Mouse (Mus musculus): ENCODE data around the gene C8b. TPM values are rescaled to one million over a fixed set of nuclear protein-coding genes. Genes with fewer than 3 reads are reported as not detected.

Gene C8b
- total RNA-seq, 2 experiments from 2014 or later: 0.20 to 0.26 TPM

DNA sequence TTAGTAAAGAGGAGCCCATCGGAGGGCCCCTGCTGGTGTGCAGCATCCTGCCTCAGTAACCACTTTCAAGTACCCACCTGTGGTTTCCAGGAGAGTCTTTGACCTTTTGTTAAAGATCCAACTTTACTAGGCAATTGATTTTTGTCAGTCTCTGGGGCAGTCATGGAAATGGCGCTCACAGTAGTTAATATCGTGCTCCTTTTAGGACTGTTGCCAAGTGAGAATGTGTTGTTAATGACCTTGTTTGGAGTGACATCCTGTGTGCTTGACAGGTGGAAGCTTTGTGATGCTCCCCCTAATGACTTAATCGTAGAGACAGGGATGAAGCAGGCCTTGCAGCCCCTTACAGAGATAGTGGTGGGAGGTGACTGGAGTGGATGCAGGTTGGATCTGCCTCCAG, 4.2 kb downstream of the C8b start:
- TF ChIP-seq CTCF (IDR thresholded peaks at IDR 0.05): no peak
- intact Hi-C loops (cut with DNase I): no loop called here

DNA sequence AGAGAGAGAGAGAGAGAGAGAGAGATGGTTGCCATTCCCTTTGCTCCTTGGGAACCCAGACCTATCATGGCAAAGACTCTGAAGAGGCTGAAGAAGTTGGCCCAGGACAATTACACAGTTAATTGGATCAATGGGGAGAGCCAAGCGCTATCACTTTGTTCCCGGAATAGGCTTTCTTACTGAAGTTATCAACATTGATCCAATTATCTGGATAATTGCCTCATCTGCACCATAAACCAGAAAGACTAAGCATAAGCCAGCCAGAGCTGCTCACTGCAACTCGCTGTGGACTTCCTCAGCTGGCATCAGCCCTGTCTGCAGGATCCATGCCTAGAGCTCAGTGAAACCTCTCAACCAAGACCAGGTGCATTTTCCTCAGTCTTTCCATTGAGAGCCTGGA, 9.5 kb downstream of the C8b start:
- no peak overlapping the region for H3K4me3 ChIP-seq
- intact Hi-C loops (cut with DNase I): no loop called here
- no peak overlapping the region for H3K27ac ChIP-seq
- no peak for DNase-seq (ENCODE audit: extremely low spot score in 1 of 2, low spot score in 2 of 2)
- no peak for TF ChIP-seq CTCF (IDR thresholded peaks at IDR 0.05)

More for the DNA sequence above, 4.2 kb downstream of the C8b start:
- DNase-seq (ENCODE audit: extremely low spot score in 1 of 2, low spot score in 2 of 2): no peak
- H3K27ac ChIP-seq: no peak overlapping the region
- H3K4me3 ChIP-seq: no peak overlapping the region

DNA sequence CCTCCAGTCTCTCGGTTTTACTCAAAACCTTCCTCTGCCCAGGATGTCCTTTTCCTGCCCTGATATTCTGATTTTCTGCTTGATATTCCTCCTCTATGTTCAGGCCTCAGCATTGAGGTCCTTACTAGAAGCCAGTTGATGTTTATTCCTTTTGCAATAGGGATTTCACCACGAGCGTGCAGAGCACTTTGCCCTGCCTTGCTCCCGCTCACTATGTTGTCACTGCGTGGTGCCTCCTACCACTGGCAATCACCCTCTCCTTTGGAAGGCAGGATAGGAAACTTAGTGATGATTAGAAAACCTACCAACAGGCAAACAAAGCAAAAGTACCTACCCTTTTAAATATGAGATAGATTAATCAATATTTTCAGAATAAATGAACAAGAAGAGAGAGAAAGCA, 13.3 kb downstream of the C8b start:
- intact Hi-C loops (cut with DNase I): no loop called here
- Histone ChIP-seq H3K4me3 (no peak overlapping the region), H3K27ac (no peak overlapping the region)
- no peak for DNase-seq (ENCODE audit: extremely low spot score in 1 of 2, low spot score in 2 of 2)
- no peak for TF ChIP-seq CTCF (IDR thresholded peaks at IDR 0.05)

DNA sequence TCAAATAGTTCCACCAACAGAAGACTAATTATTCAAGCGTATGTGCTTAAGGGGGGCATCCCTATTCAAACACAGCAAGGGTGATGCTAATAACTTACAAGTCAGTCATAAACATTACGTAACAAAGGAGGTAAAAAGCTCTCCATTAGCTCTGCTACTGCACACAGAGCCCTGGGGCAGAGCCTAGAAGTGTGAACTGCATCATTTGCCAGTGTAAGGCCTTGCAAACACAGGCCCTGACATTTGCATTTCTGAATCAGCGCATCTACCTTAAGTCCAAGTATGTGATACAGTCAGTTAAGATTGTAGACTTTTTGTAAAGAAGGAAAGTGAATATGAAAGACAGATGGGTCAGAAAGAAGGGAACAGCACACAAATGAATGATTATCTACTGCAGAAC, 15.3 kb downstream of the C8b start:
- Histone ChIP-seq H3K4me3 (no peak overlapping the region), H3K27ac (no peak overlapping the region)
- DNase-seq (ENCODE audit: extremely low spot score in 1 of 2, low spot score in 2 of 2): no peak
- TF ChIP-seq CTCF (IDR thresholded peaks at IDR 0.05): no peak
- intact Hi-C loops (cut with DNase I): no loop called here

DNA sequence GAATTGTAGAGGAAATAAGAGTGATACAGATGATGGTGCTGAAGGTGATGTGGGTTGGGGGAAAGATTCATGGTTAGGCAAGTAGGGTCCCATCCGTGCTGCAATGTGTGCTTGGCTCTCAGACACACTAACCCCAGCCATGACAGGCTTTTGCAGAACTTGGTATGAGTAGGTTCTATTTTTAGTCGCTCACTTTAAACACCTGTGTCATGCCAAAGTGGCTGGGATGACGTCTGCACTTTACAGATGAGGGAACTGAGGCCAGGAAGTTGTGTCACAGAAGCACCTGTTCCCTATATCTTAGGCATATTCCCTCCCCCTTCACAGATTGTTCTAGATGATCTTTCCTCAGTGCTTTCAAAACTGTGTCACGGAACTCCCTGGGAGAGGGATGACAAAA, 16.2 kb downstream of the C8b start:
- no peak for DNase-seq (ENCODE audit: extremely low spot score in 1 of 2, low spot score in 2 of 2)
- intact Hi-C loops (cut with DNase I): no loop called here
- Histone ChIP-seq H3K27ac (no peak overlapping the region), H3K4me3 (no peak overlapping the region)
- no peak for TF ChIP-seq CTCF (IDR thresholded peaks at IDR 0.05)

DNA sequence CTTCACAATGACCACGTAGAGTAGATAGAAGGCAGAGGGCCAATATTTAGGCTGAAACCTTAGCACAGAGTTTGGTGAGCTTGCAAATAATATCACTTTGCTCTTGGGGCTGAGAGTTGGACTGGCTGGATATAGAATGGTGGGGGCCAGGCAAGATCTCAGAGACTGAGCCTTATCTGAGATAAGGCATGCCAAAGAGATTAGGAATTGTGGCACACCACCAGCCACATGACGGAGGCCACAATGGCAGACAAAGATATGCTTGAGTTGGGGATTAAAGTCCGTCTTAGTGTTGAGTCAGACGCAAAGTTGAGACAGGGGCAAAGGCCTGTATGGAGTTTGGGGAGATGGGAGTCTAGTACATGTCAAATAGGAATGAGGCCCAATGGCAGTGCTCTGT, 26.0 kb downstream of the C8b start:
- DNase-seq (ENCODE audit: extremely low spot score in 1 of 2, low spot score in 2 of 2): no peak
- TF ChIP-seq CTCF (IDR thresholded peaks at IDR 0.05): no peak
- intact Hi-C loops (cut with DNase I): loop anchor here (5.0 kb wide), 1 partner anchor 95 kb away; no protein-coding TSS in a partner anchor
- Histone ChIP-seq H3K27ac (no peak overlapping the region), H3K4me3 (no peak overlapping the region)

DNA sequence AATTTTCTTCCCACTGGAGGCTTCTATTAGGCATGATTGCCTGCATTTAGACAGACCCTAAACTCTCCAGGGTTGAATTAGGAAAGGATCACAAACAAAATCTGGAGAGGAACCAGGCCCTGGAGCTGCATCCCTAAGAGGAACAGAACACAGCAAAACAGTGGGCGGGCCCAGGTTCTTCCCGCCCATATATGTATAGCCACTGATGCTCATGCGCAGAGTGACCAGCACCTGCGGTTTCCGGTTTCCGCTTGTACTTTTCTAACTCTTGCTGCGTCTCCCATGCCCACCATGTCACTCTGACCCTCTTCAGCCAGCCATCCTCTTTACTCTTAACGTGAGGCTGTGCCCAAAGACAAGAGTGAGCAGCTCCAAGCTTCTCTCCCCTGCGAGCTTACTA, 32.8 kb downstream of the C8b start:
- no peak for DNase-seq (ENCODE audit: extremely low spot score in 1 of 2, low spot score in 2 of 2)
- TF ChIP-seq CTCF (IDR thresholded peaks at IDR 0.05): no peak
- intact Hi-C loops (cut with DNase I): no loop called here
- Histone ChIP-seq H3K4me3 (no peak overlapping the region), H3K27ac (no peak overlapping the region)

DNA sequence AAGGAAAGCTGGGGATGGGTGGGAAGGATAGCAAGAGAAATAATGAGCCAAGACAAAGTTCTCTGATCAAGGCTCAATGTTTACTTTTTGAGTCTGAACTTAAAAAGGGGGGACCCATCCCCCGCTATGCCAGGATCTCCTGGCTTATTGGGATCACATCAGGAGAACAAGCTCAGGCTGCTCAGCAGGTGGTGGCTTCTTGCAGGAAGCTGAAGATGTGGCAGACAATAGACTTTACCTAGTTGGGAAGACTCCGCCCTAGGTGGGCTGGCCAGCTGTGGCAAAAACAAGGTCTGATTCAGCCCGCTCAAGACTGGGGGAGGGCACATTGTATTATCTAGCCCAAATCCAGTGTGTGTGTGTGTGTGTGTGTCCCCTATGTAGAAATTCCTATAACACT, 35.5 kb downstream of the C8b start:
- Histone ChIP-seq H3K4me3 (no peak overlapping the region), H3K27ac (no peak overlapping the region)
- DNase-seq (ENCODE audit: extremely low spot score in 1 of 2, low spot score in 2 of 2): no peak
- no peak for TF ChIP-seq CTCF (IDR thresholded peaks at IDR 0.05)
- intact Hi-C loops (cut with DNase I): no loop called here

DNA sequence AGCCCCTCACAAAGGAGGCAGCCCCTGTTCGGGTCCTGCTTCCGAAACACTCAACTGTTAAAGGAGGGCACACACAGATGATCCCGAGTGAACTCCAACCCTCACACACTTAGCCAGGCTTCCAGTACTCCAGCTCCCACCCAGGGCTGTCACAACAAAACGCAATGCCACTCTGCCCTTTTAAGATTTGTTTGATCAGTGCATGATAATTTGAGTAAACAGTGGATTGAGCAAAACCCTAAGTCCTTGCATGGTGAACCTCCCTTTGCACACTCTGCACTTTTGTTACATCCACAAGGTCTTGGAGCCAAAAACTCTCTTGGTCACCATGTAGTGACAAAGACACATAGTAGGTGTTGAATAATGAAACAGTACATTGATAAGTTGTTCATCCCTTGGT, 38.0 kb downstream of the C8b start:
- Histone ChIP-seq H3K4me3 (no peak overlapping the region), H3K27ac (no peak overlapping the region)
- no peak for DNase-seq (ENCODE audit: extremely low spot score in 1 of 2, low spot score in 2 of 2)
- TF ChIP-seq CTCF (IDR thresholded peaks at IDR 0.05): no peak
- intact Hi-C loops (cut with DNase I): no loop called here

DNA sequence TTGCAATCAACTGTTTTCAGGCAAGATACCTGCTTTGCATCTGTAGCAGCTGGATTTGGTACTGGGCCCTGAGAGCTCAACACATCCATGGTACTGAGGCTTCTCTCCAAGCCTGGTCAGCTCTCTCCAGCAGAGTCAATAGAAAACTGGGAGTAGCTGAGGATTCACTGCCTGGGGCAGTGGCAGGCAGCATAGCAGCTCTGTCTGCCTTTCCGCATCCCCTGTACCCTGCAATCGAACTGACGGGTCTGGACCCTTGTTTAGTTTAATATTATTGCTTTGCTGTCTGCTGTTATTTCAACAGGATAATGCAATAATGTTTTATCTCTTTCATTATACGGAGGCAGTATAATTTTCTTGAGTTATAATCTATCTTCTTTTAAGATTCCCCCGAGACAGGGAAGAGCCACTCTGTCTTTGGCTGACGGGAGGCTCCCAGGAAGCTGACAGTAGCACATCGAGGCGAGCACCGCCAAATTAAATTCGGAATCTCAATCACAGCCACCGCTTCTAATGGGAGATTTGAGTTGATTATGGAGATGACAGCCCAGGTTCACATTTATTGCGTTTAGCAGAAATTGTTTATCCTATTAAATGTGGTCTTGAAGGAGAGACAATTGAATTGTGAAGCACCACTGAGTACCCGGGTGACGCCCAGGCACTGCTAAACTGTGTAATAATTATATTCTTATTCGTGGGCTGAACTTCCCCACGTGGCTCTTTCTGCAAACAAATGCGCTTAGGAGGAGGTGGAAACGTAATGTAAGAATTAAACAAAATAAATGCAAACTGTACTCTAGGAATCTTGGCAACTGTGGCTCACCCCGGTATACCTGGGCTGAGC, 39.5 kb downstream of the C8b start:
- intact Hi-C loops (cut with DNase I): no loop called here
- DNase-seq (ENCODE audit: extremely low spot score in 1 of 2, low spot score in 2 of 2): no peak
- TF ChIP-seq CTCF (IDR thresholded peaks at IDR 0.05): no peak

DNA sequence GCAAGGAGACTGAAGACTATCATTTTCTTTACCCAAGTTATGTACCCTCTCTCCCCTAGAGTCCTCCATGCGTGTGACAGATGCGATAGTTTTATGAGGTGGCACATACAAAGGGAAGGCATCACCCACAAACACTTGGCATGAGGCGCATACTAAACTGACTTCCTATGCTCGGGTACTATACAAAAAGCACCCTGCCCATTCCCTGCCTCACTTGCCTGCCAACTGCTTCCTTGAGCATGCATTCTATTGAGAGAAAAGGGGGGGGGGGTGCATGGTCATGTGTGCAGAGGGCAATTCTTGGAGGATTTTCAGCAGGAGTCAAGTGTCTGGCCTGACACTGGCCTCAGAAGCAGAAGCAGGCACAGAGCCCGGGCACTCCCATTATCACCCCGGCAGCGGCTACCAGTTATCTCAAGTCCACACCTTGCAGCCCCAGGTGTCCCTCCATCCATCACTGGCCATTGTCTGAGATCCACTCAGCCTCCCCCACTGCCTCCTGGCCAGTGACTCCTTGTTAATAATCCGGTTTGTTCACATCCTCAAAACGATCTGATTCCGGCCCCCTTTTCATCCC, 44.7 kb downstream of the C8b start:
- Histone ChIP-seq H3K4me3 (no peak overlapping the region), H3K27ac (no peak overlapping the region)
- intact Hi-C loops (cut with DNase I): no loop called here
- DNase-seq (ENCODE audit: extremely low spot score in 1 of 2, low spot score in 2 of 2): no peak
- no peak for TF ChIP-seq CTCF (IDR thresholded peaks at IDR 0.05)

More for the DNA sequence above, 39.5 kb downstream of the C8b start:
- Histone ChIP-seq H3K4me3 (no peak overlapping the region), H3K27ac (no peak overlapping the region)

DNA sequence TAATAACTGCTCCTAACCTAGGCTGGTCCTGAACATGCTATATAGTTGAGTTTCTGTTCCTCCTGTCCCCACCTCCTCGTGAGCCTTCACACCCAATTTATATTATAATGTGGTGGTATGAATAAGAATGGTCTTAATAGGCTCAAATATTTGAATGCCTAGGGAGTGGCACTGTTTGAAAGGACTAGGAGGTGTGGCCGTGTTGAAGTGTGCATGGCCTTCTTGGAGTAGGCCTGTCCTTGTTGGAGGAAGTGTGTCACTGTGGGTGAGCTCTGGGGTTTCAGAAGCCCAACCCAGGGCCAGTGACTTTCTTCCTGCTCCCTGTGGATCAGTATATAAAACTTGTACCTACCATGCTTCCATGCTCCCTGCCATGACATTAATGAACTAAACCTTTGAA, 47.5 kb downstream of the C8b start:
- DNase-seq (ENCODE audit: extremely low spot score in 1 of 2, low spot score in 2 of 2): no peak
- Histone ChIP-seq H3K4me3 (no peak overlapping the region), H3K27ac (no peak overlapping the region)
- intact Hi-C loops (cut with DNase I): no loop called here
- no peak for TF ChIP-seq CTCF (IDR thresholded peaks at IDR 0.05)

Measured in left cerebral cortex, adult 2 months (tissue).